Mouse (Mus musculus): ENCODE measurements around the gene Cntnap4.
A peak's percentile ranks its signal among the peaks of the same experiment; 100 is the strongest.
"Not testable (repeated sequence)": the region's sequence is repeated elsewhere in the genome, so short reads cannot be mapped to it uniquely, and the experiment has no call there.

Gene Cntnap4

GRCm38 (mm10) chr8:112730583-112731432 lies 161.0 kb downstream of the Cntnap4 start:
- no peak for DNase-seq

DNA sequence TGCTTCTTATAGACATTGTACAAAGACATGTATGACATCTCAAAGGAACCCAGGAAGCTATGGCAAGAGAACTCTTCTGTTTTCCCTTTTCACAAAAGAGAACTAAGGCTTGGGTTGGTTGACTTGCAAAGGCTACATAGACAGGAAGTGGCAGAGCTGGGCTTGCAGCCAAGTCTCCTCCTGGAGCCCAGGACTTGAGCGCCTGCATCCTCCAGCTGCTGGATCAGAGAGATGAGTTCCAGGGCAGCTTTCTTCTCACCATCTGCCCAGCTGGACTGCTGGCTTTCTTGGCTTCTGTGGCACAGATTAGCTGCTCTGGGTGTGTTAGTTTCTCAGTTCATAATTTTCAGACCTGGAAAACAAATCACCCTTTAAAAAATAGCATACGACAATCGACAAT lies 165.7 kb downstream of the Cntnap4 start:
- DNase-seq = peak; percentile 16

DNA sequence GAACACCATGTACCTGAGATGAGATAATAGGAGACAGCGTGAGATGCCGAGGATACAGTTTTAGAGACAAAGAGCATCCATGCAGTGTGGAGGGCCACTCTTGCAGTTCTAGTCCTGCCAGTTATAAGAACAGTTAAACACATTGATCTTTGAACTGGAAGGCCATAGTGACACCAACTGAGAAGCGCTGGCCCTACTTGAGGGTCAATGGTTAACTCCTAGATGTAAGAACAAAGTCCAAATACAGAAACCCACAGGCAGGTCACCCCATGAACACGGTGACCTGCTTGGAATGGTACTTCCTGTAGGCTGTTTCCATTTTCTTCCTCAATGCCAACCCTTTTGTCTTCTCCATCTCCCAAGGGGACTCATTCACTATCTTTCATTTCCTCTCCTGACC lies 173.5 kb downstream of the Cntnap4 start:
- no peak for DNase-seq

DNA sequence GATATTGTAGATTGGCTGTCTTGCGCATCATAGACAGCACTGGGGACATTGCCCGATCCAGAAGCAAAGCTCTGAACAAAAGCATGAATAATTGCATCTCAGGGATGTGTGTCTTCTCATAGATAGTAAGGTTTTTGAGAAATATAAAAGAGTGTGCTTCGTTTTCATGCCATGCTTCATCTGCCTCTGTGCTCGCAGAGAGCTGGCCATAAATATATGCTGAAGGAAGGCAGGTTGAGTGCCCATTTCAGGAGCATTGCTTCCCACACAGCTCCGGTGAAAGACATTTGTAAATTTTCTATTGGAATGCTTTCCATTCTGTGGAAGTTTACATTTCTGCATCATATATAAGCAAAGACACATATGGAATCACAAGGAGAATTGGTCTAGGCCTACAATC lies 177.5 kb downstream of the Cntnap4 start:
- DNase-seq = no peak

- no peak for DNase-seq
Measured at GRCm38 (mm10) chr8:112755171-112755570, 185.3 kb downstream of the Cntnap4 start.

DNA sequence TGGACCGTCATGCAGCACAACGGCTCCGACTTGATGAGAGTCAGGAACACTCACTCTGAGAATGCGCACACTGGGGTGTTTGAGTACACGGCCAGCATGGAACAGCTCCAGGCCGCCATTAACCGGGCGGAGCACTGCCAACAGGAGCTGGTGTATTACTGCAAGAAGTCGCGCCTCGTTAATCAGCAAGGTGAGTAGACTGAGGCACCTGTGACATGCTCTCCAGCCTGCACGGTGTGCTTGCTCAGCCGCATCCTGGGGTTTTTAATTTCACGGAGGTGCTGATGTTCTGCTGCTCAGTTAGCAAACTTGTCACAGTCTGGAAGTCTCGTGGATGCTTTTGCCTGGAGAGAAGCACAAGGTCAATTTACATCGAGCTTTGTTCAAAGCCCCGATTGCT lies 233.2 kb downstream of the Cntnap4 start:
- DNase-seq = no peak

DNA sequence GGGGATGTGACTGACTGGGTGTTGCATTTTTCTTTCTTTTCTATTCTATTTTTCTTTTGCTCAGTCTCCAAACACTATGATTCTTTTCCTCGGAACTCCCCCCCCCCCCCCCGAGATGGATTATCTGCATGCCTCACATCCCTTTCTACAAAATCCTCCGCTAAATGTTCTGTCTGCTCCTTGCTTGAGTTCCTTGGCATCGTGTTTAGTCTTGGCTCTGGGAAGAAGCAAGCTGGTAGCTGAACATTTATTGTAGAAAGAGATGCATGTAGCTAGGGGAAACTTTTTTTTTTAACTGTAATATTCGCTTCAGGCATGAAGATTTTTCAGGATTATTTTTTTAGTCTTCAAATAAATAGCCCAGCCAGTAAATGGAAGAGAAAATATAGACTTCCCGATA lies 239.5 kb downstream of the Cntnap4 start:
- peak; percentile 26 for DNase-seq

DNA sequence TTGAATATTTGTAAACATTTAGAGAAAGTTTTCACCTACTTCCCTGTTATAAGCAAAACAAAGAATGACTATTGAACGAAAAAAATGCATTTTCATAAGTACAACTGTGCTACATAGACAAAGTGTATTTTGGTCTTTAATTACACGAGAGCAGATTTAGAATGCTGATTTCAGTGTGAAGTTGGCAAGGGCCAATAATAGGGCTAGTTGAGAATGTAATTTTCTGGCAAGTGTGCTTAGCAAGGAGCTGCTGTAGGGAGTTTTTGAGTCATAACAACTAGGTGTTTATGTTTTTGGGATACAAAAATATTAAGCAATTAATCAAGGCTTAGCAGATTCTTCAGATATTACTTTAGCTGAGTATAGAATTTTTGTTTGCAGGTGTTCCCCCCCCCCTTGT lies 271.2 kb downstream of the Cntnap4 start:
- DNase-seq = no peak

DNA sequence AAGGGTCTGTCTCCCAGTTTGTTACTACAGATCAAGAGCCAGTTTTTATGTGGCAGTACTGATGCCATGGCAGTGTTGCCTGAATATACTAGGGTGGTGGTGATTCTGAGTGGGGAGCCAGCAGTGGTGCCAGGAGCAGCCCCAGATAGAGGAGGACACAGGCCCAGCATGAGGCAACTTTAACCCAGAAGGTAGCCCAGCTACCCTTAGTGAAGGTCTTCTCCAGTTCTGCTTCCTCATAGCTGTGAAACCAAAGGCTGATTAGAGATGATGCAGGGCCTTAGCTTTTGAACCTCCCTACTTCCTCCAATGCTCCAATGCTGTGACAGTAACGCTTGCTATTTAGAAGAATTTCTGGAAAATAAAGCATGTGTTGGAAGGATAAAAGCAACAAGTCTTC lies 279.7 kb downstream of the Cntnap4 start:
- DNase-seq = not testable (repeated sequence)

DNA sequence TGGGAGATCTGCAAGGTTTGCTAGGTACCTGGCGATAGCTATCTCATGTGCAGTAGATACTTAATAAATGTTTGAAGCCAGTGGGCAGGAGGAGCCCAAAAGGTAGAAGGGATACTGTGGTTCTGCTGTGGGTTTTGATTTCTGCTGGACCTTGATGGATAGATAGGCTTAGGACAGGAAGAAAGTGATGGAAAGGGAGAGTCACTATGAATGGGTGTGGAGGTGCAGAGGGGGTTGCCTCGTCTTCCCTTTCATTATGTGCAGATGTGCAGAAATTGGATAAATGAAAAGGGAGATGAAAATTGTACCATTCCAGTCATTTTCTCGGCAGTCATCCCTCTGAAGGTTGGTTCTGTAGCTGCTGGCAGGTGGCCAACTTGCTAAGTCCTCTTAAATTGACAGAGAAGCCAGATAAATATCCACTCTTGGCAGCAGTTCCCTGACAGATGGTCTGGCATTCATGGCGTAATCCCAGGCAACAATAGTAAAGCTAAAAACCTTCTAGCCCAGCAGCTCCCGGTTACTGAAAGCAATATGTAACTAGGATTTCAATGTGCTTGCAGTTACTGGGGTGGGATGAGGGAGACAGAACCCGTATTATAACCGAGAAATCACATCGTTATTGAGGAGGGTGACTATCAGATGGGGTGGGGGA lies 336.7 kb downstream of the Cntnap4 start:
- peak; percentile 86 for DNase-seq

- no peak for DNase-seq
Measured at GRCm38 (mm10) chr8:112909527-112909926, 339.7 kb downstream of the Cntnap4 start.

DNA sequence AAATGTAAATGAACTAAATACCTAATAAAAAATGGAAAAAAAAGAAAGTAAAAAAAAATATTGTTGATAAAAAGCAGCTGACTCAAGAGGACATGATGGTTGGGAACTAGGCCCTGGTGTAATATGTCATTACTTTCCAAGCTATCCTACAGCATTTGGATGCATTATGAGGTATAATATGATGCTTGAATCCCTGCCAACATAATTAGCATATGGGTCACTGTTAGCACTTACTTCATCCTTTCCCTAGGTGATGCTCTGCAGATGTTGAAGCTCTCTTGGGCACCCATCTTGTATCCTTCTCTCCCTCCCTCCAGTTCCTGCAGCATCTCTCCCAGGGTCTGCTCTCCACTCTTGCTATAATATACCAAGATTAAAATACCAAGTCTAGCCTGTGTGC lies 341.6 kb downstream of the Cntnap4 start:
- DNase-seq = no peak

DNA sequence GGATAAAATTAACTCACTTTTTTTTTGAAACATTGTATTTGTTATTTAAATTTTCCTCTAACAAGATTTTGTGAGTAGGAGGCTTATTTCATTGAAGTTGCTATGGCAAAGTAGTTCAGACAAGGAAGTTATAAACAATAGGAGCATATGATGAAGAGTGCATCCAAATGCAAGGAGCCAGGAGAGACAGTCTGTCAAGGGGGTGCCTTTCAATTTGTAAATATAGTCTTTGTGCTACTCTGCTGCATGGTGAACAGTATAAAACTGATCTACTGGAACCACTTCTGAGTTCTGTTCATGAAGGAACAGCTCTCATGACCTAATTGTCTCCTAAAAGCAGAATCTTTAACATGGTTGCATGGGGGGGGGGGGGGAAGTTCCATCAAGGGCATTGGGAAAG lies 352.3 kb downstream of the Cntnap4 start:
- peak; percentile 28 for DNase-seq

DNA sequence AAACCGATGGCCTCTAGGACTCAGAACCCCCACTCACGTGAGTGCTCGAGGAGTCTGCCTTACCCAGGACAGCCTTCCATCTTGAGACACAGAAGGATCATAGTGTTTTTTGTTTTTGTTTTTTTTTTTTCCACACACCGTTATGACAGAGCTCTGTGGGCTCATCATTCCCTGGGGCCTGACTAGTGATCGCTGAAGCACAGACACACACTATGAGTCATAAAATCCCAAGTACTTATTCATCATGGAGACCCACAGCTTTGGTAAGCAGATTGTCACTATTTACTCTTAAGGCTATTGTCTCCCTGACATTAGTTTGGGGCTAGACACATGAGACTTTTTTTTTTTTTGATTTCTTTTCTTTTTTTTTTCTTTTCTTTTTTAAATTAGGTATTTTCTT lies 352.9 kb downstream of the Cntnap4 start:
- DNase-seq = no peak

All from layer of hippocampus, adult 9-11 months (tissue).